Mouse (Mus musculus): ENCODE measurements around the gene Ppef2.

DNA sequence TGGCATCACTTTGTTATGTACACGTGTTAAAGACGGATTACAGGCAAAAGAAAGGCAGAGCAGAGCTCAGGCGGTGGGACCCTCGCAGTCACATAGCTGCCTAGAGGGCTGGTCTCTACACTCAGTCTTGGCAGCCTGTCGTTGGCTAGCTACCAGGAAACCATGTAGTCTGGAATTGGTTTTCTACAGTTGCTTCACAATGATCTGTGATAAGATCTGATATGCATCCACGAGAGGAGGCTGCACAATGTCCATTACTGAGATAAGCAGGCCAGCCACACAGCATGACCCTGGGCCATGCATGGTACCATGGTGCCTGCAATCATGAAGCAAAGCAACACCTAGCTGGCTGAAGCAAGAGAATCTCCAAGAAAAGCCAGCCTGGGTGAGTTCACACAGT, 31.8 kb upstream of the Ppef2 start:
- TF ChIP-seq POLR2A (IDR thresholded peaks at IDR 0.05; ENCODE audit: insufficient read depth, low read length) (no peak), CTCF (IDR thresholded peaks at IDR 0.05; ENCODE audit: low read depth, low read length) (no peak), EP300 (IDR thresholded peaks at IDR 0.05; ENCODE audit: insufficient read depth, low read depth, low read length) (no peak)
